Comparison of ENCODE assay signal across 11 mouse cellular contexts in genomic region chr5:35827075-35827474, GRCm38 (mm10).
DNase-seq lines count a peak whose midpoint lies in the region; ATAC-seq lines count a peak whose summit lies in the region.
"Had no signal": no experiment of that assay in that cellular context is flagged by ENCODE, and none has a peak within 500 bp of the region (broad histone marks: within the 10 kb centered on the region; RNA-seq: fewer than 3 reads in every experiment).

No protein-coding gene starts in this region.

- no peaks in the 10 kb centered on the region for H3K36me3 ChIP-seq in intestine, embryonic 16.5 days (ENCODE audit: control insufficient read depth, insufficient read depth, low read length)
- no peaks in the 10 kb centered on the region for H3K36me3 ChIP-seq in liver, embryonic 11.5 days (ENCODE audit: control insufficient read depth, insufficient read depth, low read length)
- H3K36me3 ChIP-seq: kidney, embryonic 15.5 days had no signal

- H3K4me3 ChIP-seq in intestine, embryonic 16.5 days (ENCODE audit: low read length), result no peak overlapping the region
- H3K4me3 ChIP-seq in liver, embryonic 11.5 days (ENCODE audit: low read depth, low read length), result no peak overlapping the region
- H3K4me3 ChIP-seq: kidney, embryonic 15.5 days had no signal

- 66% methylated on average over 14 of the region's 14 CpGs for WGBS in intestine, embryonic 16.5 days
- WGBS in liver, embryonic 11.5 days, result 66% methylated on average over 14 of the region's 14 CpGs

- no peak for ATAC-seq in intestine, embryonic 16.5 days
- ATAC-seq in liver, embryonic 11.5 days (replicated peaks; ENCODE audit: low FRiP score), result no peak

- no peaks in the 10 kb centered on the region for H3K27me3 ChIP-seq in intestine, embryonic 16.5 days (replicated peaks; ENCODE audit: control insufficient read depth, insufficient read depth, low read length)
- no peaks in the 10 kb centered on the region for H3K27me3 ChIP-seq in liver, embryonic 11.5 days (replicated peaks; ENCODE audit: control insufficient read depth, insufficient read depth, low read length)

- no peak overlapping the region for H3K9ac ChIP-seq in intestine, embryonic 16.5 days (ENCODE audit: low read depth, low read length)
- no peak overlapping the region for H3K9ac ChIP-seq in liver, embryonic 11.5 days (ENCODE audit: low read depth, low read length)
- H3K9ac ChIP-seq: kidney, embryonic 15.5 days; lung, embryonic 14.5 days had no signal

- H3K27ac ChIP-seq in intestine, embryonic 16.5 days (ENCODE audit: low read length), result no peak overlapping the region
- no peak overlapping the region for H3K27ac ChIP-seq in liver, embryonic 11.5 days (ENCODE audit: low read depth, low read length)
- H3K27ac ChIP-seq: kidney, embryonic 15.5 days had no signal

- no peaks in the 10 kb centered on the region for H3K4me1 ChIP-seq in intestine, embryonic 16.5 days (ENCODE audit: control insufficient read depth, insufficient read depth, low read length)
- no peaks in the 10 kb centered on the region for H3K4me1 ChIP-seq in liver, embryonic 11.5 days (replicated peaks; ENCODE audit: control insufficient read depth, insufficient read depth, low read length)

- H3K9me3 ChIP-seq in intestine, embryonic 16.5 days (ENCODE audit: control insufficient read depth, low read length), result no peaks in the 10 kb centered on the region
- H3K9me3 ChIP-seq in liver, embryonic 11.5 days (ENCODE audit: control insufficient read depth, low read length), result no peaks in the 10 kb centered on the region
- H3K9me3 ChIP-seq: kidney, embryonic 15.5 days had no signal

- no peak overlapping the region for H3K4me2 ChIP-seq in intestine, embryonic 16.5 days (ENCODE audit: low read depth, low read length)
- no peak overlapping the region for H3K4me2 ChIP-seq in liver, embryonic 11.5 days
- H3K4me2 ChIP-seq: kidney, embryonic 15.5 days; lung, embryonic 14.5 days had no signal

- peak; percentile 22 for DNase-seq in lung, postnatal 10 days
- no peak for DNase-seq in lung, postnatal 4 days
- DNase-seq in embryo, embryonic 10.5 days (ENCODE audit: low spot score), result peak; percentile 32
- peak; percentile 45 to 47 for DNase-seq in layer of hippocampus, postnatal 10 days (ENCODE audit: low spot score in 2 of 2)
- peak; percentile 52 for DNase-seq in retina, embryonic 14.5 days (ENCODE audit: low spot score)
- DNase-seq in adrenal gland, postnatal 10 days, result no peak
- no peak for DNase-seq in liver, embryonic 11.5 days (ENCODE audit: low spot score)
- DNase-seq: adrenal gland, postnatal 25 days; lung, embryonic 14.5 days had no signal

Comparison
In these comparisons a context has a peak if more than half of its experiments do, and no peak if none do; other contexts are left out.
1. DNase-seq: peak in lung, postnatal 10 days (single experiment), embryo, embryonic 10.5 days (single experiment), layer of hippocampus, postnatal 10 days (2 of 2) and retina, embryonic 14.5 days (single experiment); none in lung, postnatal 4 days (0 of 2), adrenal gland, postnatal 10 days (single experiment) and liver, embryonic 11.5 days (single experiment).